Mouse (Mus musculus) urinary bladder, adult 18-20 months (tissue): ENCODE measurements around the gene Zfp970.
"Not testable (repeated sequence)": the region's sequence is repeated elsewhere in the genome, so short reads cannot be mapped to it uniquely, and the experiment has no call there.

Source experiments
- DNase-seq, 2 experiments: peaks; one replicate each; pipeline ENCODE4 v3.0.0; 2022; ENCODE audit warnings: low spot score in 2 of 2, mixed read lengths in 2 of 2

Zfp970 gene

DNA sequence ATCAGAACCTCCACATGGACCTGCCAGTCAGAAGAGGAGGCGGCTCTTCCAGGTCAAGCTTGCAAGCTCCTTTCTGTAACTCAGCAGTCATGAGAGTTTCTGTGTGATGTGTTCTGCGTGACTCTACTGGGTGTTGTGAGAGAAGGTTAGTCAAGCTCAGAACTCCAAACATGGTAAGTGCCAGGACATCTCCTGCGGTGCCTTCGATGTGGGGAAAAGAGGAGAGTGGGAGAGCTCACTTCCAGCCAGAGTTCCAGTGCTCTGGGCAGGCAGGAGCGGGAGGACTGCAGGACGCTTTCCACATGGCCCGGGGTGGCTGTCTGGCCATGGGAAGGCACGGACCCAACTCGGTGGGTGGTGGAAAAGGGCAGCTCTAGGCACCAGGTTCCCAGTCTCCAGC lies at the start of gene Zfp970:
Gene Zfp970, plus strand, starts transcription at position 58 of the 400 bp plus-strand sequence.
- DNase-seq, result peak in 1 of 2 experiments; percentile 53

DNA sequence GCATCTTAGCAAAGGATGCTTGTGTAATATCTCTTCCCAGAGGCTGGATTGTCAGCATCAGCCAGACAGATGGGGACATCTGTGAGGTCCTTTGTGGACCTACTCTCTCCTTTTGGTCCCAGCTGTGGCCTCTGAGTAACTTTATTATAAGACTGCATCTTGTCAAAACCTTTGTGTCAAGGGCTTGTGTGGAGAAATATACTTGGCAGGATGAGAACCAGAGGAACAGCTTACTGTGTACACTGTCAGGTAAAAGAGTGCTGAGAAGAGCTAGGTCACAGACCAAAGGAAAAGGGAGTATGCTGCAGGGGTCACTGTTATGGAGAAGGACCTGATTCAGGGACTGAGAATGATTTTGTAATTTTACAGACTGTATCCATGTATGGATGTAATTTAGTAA lies 3.7 kb downstream of the Zfp970 start:
- not testable (repeated sequence) for DNase-seq

DNA sequence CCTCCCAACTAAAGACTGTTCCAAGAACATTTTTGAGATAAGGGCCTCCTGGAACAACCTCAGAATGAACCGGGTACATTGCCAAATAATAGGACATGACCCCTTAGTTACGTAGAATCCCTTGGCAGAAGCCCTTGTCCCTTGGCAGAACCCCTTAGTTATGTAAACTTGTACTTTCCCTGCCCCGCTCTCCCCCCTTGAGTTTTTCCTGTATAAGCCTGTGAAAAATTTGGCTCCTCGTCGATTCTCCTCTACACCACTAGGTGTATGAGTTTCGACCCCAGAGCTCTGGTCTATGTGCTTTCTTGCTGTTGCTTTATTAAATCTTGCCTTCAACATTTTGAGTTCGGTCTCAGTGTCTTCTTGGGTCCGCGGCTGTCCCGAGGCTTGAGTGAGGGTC lies 7.7 kb downstream of the Zfp970 start:
- not testable (repeated sequence) for DNase-seq

DNA sequence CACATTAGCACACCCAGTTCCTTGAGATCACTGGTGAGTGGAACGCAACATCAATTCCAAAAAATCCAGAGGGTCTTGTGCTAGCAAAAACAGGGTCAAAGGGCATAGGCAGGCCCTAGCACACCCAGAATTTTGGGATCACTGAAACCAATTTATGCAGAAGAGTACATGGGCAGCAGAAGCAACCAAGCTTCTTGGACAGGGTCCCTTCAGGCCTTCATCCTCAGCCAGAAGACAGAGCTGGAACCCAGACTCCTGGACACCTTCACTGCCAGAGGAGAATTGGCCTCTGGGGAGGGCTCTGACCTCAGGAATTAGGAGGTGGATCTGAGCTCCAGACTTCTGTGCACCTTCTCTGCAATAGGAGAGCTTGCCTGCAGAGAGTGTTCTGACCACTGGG lies 17.4 kb downstream of the Zfp970 start:
- not testable (repeated sequence) for DNase-seq

DNA sequence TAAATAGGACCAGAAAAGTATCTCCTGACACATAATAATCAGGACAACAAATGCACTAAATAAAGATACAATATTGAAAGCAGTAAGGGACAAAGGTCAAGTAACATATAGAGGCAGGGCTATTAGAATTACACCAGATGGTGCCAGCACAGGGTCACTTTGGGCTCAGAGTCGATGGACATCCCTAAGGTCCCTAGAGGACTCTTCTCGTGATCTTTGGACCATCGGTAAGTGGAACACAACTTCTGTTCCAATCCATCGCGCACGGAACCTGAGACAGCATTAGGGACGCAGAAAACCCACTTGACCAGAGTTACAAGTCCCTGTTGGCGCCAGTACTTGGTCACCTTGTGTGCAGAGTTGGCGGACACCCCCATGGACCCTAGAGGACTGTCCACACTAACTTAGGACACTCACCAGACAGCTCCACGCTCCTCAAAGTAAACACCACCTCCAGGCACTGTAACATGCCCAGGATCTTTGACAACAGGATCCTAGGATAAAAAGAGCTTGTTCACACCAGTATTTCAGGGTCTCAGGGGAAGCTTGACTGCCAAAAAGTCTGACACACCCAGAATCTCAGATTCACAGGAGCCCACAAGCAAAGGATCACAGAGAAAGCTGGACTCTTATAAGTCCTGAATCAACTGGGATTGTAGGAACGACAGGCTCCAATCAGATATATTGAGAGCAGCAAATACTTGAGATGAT lies 18.9 kb downstream of the Zfp970 start:
- DNase-seq, result not testable (repeated sequence)

DNA sequence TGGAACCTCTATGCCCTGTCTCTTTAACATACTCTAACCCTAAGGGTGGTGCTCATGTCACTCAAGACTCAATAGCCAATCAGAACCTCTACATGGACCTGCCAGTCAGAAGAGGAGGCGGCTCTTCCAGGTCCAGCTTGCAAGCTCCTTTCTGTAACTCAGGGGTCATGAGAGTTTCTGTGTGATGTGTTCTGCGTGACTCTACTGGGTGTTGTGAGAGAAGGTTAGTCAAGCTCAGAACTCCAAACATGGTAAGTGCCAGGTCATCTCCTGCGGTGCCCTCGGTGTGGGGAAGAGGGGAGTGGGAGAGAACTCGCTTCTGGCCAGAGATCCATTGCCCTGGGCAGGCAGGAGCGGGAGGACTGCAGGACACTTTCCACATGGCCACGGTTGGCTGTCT lies 33.5 kb downstream of the Zfp970 start, which contains the start of gene Gm14403:
Gene Gm14403, plus strand, starts transcription at position 149 of the 400 bp plus-strand sequence.
- peak in 1 of 2 experiments; percentile 76 for DNase-seq

DNA sequence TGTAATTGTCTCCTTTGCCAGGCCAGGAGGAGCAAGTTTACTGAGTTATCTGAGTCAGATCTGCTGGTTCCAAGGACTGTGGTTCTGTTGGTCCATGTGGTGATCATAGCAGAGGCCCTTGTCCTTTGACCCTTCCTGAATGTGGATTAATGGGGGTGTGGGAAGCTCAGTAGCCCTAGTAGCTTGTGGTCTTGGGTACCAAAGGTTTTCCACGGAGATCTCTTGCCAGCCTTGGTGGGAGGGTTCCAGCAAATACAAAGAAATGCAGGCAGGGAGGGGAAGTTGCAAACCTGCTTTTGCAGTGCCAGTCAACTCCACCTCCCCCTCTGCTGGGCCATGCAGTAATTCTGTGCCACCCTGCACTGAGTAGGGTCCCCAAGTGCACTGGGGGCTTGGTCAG lies 34.6 kb downstream of the Zfp970 start:
- DNase-seq, result not testable (repeated sequence)

DNA sequence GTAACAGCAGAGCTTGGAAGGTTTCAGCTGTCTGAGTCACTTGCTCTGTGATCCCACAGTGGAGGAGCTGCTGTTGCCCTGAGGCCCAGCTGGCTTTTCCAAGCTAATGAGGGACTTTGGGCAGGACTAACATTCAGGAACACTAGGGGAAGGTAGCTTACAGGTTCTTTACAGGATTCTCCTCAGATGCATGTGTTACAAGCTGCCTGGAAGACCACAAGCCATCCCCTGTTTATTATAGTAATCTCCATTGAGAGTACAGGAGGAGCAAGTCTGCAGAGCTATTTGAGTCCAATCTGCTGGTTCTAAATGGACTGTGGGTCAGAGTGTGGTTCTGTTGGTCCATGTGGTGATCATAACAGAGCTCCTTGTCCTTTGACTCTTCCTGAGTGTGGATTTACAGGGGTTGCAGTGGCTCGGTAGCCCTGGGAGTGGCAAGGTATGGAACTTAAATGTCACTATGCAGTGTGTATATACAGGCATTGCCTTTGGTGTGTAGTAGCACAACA lies 40.7 kb downstream of the Zfp970 start:
- DNase-seq, result not testable (repeated sequence)

DNA sequence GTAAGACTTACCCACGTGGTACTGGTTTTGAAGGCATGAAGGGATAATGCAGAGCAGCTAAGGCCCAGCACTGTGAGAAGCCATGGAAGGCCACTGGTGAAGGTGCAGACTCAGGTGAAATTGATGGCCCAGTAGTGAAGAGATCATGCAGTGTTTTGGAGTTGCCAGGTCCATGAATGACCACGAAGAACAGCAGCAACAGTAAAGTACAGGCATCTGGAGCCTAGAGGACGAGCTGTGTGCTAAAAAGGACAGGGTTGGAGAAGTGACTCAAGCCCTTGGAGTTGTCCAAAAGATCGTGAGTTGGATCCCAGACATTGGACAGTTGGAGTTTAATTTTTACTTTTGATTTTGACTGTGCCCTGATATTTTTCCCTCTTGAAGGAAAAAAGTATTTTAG lies 46.8 kb downstream of the Zfp970 start:
- DNase-seq, result not testable (repeated sequence)

DNA sequence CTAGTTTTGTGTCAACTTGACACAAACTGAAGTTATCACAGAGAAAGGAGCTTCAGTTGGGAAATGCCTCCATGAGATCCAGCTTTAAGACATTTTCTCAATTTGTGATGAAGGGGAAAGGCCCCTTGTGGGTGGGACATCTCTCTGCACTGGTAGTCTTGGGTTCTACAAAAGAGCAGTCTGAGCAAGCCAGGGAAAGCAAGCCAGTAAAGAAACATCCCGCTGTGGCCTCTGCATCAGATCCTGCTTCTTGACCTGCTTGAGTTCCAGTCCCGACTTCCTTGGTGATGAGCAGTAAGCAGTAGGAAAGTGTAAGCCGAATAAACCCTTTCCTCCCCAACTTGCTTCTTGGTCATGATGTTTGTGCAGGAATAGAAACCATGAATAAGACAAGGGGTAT lies 47.4 kb downstream of the Zfp970 start:
- DNase-seq, result not testable (repeated sequence)

DNA sequence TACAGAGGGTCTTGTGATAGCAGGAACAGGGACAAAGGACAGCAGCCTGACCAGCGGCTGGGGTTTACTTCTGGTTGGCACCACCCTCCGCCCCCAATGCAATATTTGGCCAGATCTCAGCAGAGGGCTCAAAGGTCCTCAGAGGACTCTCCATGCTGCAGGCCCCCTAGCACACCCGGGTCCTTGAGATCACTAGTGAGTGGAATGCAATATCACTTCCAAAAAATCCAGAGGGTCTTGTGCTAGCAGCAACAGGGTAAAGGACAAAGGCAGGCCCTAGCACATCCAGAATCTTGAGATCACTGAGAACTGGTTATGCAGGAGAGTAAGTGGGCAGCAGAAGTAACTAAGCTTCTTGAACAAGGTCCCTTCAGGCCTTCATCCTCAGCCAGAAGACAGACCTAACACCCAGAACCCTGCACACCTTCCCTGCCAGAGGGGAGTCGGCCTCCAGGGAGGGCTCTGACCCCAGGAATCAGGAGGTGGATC lies 49.5 kb downstream of the Zfp970 start:
- DNase-seq, result not testable (repeated sequence)

DNA sequence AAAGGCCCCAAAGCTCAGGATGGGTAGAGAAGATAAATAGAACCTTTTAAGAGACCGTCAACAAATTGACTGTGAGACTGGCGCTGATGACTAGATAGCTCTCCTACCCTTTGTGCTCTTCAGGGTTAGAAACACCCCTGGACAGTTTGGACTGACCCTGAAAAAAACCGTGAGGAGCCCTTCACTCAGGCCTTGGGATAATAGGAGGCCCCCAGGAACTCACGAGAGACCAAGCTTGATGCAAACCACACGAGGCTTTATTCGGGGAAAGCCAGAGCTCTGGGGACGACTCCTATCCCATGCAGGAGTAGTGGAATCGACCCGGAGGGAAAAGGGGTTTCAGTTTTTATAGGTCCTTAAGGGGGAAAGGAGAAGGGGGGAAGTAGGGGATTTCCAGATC lies 53.2 kb downstream of the Zfp970 start:
- DNase-seq, result not testable (repeated sequence)

DNA sequence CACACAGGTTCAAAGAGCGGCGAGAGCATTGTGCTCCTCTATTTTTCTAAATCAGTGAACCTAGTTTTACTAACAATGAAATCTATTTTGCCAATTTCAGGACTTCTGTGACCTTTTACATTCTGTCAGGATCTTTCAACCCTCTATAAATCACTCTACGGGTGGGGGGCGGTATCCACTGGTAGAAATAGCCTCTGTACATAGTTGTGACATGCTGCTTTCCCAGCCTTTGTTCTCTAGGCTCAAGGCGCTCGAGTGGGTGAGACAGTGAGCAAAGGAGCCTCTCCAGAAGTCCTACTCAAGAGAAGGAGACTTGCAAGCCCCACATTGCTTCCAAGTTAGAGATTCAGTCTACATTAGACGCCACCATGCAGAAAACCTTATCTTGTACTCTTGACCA lies 53.8 kb downstream of the Zfp970 start:
- DNase-seq, result not testable (repeated sequence)

DNA sequence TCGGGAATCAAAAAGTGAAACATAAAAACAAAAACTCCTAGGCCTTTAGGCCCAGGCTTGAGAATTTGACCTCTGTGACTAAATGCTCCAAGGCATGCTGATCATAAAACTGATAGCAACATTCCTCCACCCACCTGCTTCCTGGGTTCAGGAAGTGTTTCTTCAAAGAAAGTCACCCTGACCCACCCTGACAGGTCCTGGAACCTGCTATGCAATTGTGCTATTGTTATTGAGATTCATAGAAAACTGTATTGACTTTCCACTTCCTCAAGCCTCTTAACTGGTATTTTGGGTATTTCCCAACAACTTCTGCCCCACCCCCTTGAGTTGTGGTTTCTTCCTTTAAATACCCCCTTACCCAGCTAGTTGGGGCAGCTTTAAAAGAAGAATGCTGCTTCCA lies 54.4 kb downstream of the Zfp970 start:
- DNase-seq, result not testable (repeated sequence)

DNA sequence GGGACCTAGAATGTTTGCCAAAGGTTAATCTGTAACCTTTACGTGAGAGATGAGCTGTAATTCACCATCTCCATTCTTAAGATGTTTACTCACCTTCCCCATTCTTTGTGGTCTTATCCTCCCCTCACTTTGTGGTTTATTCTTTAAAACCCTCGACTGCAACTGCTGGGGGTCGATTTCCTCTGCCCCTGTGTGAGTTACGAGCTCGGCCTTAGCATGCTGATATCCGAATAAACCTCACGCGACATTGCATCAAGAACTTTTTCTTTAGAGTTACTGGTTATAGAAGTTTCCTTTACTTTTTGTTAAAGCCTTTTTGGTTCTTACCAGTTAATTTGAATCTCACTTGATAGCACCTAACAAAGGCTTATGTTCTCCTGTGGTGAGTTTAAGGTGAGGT lies 55.5 kb downstream of the Zfp970 start:
- no peak for DNase-seq

DNA sequence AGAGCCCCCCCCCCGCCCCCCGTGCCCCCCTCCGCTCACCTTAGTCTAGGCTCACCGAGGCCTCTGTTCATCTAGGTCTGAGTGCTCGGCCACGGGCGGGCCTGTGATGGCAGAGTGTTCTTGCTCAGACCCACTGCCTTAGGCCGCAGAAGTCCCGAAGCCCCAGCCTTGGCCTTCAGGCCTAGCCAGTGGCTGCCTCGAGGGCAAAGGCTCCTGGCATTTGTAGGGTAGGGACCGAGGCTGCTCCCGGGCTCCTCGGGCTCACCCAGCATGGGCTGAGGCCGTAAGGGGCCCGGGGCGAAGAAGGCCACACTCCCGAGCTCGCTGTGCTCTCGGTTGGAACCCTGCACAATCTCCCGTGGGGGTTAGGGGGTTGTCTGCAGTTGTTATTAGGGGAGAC lies 58.5 kb downstream of the Zfp970 start:
- DNase-seq, result no peak

DNA sequence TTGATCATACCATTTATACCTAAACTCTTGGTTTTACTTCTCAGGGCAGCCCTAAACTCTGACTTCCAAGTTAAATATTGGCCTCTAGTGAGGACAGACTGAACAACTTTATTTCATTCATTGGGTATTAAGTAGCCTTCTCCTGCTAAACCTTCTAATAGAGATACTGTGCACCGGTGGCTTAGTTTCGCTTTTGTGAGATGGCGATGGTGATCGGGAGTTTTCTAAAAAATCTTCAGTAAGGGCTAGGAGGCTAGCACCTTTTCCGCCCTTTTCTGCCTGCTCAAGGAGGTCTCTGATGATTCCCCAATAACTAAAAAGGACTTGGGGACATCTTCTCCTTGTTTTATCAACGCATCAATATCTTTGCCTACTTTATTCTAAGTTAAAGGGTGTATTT lies 59.1 kb downstream of the Zfp970 start:
- DNase-seq, result not testable (repeated sequence)

DNA sequence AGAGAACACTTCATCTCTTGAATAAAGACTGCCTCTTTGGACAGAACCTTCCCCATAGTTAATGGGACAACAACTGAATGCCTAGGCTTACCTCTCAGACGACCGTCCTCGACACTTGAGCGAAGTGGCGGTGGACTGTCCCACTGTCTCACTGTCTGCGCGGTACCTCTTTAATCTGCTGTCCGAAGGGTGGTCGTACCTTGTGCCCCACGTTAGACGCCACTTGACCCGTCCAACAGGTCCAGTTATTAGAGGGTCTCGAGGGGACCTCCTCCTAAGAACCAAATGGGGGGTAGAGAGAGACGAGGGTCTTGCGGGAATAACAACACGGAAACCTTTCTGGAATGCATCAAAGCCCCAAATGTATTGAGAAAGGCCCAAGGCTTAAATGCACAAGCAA lies 59.6 kb downstream of the Zfp970 start:
- not testable (repeated sequence) for DNase-seq
